Mouse (Mus musculus): ENCODE results near the gene Ptpn3.
"Not testable (repeated sequence)": the region's sequence is repeated elsewhere in the genome, so short reads cannot be mapped to it uniquely, and the experiment has no call there.

Gene Ptpn3

GRCm38 (mm10) chr4:57224776-57225175 lies 76.9 kb downstream of the Ptpn3 start:
- in situ Hi-C loops (cut with MboI): no loop called here

GRCm38 (mm10) chr4:57217746-57218145 lies 83.9 kb downstream of the Ptpn3 start:
- in situ Hi-C loops (cut with MboI): no loop called here

GRCm38 (mm10) chr4:57216535-57216934 lies 85.1 kb downstream of the Ptpn3 start:
- in situ Hi-C loops (cut with MboI): no loop called here

GRCm38 (mm10) chr4:57214852-57215251 lies 86.8 kb downstream of the Ptpn3 start:
- in situ Hi-C loops (cut with MboI): no loop called here

GRCm38 (mm10) chr4:57214114-57214513 lies 87.5 kb downstream of the Ptpn3 start:
- in situ Hi-C loops (cut with MboI): no loop called here

GRCm38 (mm10) chr4:57211706-57212105 lies 89.9 kb downstream of the Ptpn3 start:
- in situ Hi-C loops (cut with MboI): no loop called here

- in situ Hi-C loops (cut with MboI): no loop called here
These were observed 95.7 kb downstream of the Ptpn3 start for GRCm38 (mm10) chr4:57205908-57206307.

- in situ Hi-C loops (cut with MboI): no loop called here
These were observed 96.9 kb downstream of the Ptpn3 start for GRCm38 (mm10) chr4:57204780-57205179.

GRCm38 (mm10) chr4:57202660-57203361 lies 98.8 kb downstream of the Ptpn3 start:
- in situ Hi-C loops (cut with MboI): no loop called here

GRCm38 (mm10) chr4:57202132-57202531 lies 99.5 kb downstream of the Ptpn3 start:
- in situ Hi-C loops (cut with MboI): no loop called here

GRCm38 (mm10) chr4:57200661-57201060 lies 101.0 kb downstream of the Ptpn3 start:
- in situ Hi-C loops (cut with MboI): no loop called here

GRCm38 (mm10) chr4:57198666-57199393 lies 102.8 kb downstream of the Ptpn3 start:
- in situ Hi-C loops (cut with MboI): not testable (repeated sequence)

- in situ Hi-C loops (cut with MboI): no loop called here
These were observed 109.9 kb downstream of the Ptpn3 start for GRCm38 (mm10) chr4:57191543-57192283.

GRCm38 (mm10) chr4:57189881-57190280 lies 111.8 kb downstream of the Ptpn3 start:
- in situ Hi-C loops (cut with MboI): no loop called here

GRCm38 (mm10) chr4:57186035-57186434 lies 115.6 kb downstream of the Ptpn3 start:
- in situ Hi-C loops (cut with MboI): no loop called here

- in situ Hi-C loops (cut with MboI): no loop called here
These were observed 116.2 kb downstream of the Ptpn3 start for GRCm38 (mm10) chr4:57185462-57185861.

- in situ Hi-C loops (cut with MboI): no loop called here
These were observed 118.1 kb downstream of the Ptpn3 start for GRCm38 (mm10) chr4:57183493-57183892.

- in situ Hi-C loops (cut with MboI): no loop called here
These were observed 120.1 kb downstream of the Ptpn3 start for GRCm38 (mm10) chr4:57181538-57181937.

GRCm38 (mm10) chr4:57178881-57179280 lies 122.8 kb downstream of the Ptpn3 start:
- in situ Hi-C loops (cut with MboI): no loop called here

- in situ Hi-C loops (cut with MboI): no loop called here
These were observed 126.3 kb downstream of the Ptpn3 start for GRCm38 (mm10) chr4:57175329-57175728.

GRCm38 (mm10) chr4:57172861-57173260 lies 128.8 kb downstream of the Ptpn3 start:
- in situ Hi-C loops (cut with MboI): no loop called here

- in situ Hi-C loops (cut with MboI): no loop called here
These were observed 129.8 kb downstream of the Ptpn3 start for GRCm38 (mm10) chr4:57171817-57172216.

GRCm38 (mm10) chr4:57168680-57169079 lies 133.0 kb downstream of the Ptpn3 start:
- in situ Hi-C loops (cut with MboI): no loop called here

Data from mature B cell (primary cell).